Mouse (Mus musculus) cerebellum, postnatal 25 days (tissue): Measurements from ENCODE around the gene Fam71d.

Source experiments
- DNase-seq, 2 experiments: peaks; one replicate each; pipeline ENCODE4 v3.0.0; 2021; ENCODE audit warnings: mixed read lengths in 2 of 2

Fam71d gene

GRCm38 (mm10) chr12:78777916-78778315 is 86.6 kb downstream of the Fam71d start:
- DNase-seq, result no peak

GRCm38 (mm10) chr12:78778423-78779067 is 87.2 kb downstream of the Fam71d start:
- no peak for DNase-seq
